Mouse (Mus musculus): ENCODE measurements around the gene Cap1. TPM values are rescaled to one million over a fixed set of nuclear protein-coding genes. Genes with fewer than 3 reads are reported as not detected.

Gene Cap1
- 114 TPM for polyA plus RNA-seq (2014; fragmentation: Illumina TruSeq; extraction: RNeasy Lipid Tissue Mini Kit (QIAGEN cat#74804); ENCODE audit: low read depth, low replicate concordance)

GRCm38 (mm10) chr4:122885768-122886578, at the start of gene Cap1:
Cap1 (minus strand) TSS chr4:122886056.

GRCm38 (mm10) chr4:122835530-122836402, 50.1 kb downstream of the Cap1 start, which contains the start of gene Ppt1:
Ppt1 (plus strand) TSS chr4:122836242.

Other genes with a start within 250 kb of the Cap1 start
- not detected for gene 9530002B09Rik, start 196.8 kb downstream of the Cap1 start, polyA plus RNA-seq (2014; fragmentation: Illumina TruSeq; extraction: RNeasy Lipid Tissue Mini Kit (QIAGEN cat#74804); ENCODE audit: low read depth, low replicate concordance)
- gene Ppt1, start 49.8 kb downstream of the Cap1 start, polyA plus RNA-seq (2014; fragmentation: Illumina TruSeq; extraction: RNeasy Lipid Tissue Mini Kit (QIAGEN cat#74804); ENCODE audit: low read depth, low replicate concordance) = 133 TPM
- not detected for gene Mfsd2a, start 75.1 kb upstream of the Cap1 start, polyA plus RNA-seq (2014; fragmentation: Illumina TruSeq; extraction: RNeasy Lipid Tissue Mini Kit (QIAGEN cat#74804); ENCODE audit: low read depth, low replicate concordance)
- 3.4 TPM for gene Mycl, start 109.6 kb upstream of the Cap1 start, polyA plus RNA-seq (2014; fragmentation: Illumina TruSeq; extraction: RNeasy Lipid Tissue Mini Kit (QIAGEN cat#74804); ENCODE audit: low read depth, low replicate concordance)
- gene Trit1, start 130.5 kb upstream of the Cap1 start, polyA plus RNA-seq (2014; fragmentation: Illumina TruSeq; extraction: RNeasy Lipid Tissue Mini Kit (QIAGEN cat#74804); ENCODE audit: low read depth, low replicate concordance) = 14.5 TPM
- gene Bmp8b, start 219.1 kb upstream of the Cap1 start, polyA plus RNA-seq (2014; fragmentation: Illumina TruSeq; extraction: RNeasy Lipid Tissue Mini Kit (QIAGEN cat#74804); ENCODE audit: low read depth, low replicate concordance) = 4.5 TPM
- gene Oxct2b, start 230.2 kb upstream of the Cap1 start, polyA plus RNA-seq (2014; fragmentation: Illumina TruSeq; extraction: RNeasy Lipid Tissue Mini Kit (QIAGEN cat#74804); ENCODE audit: low read depth, low replicate concordance) = not detected

Data from sigmoid colon, adult 10 weeks (tissue).